Mouse (Mus musculus) forebrain, embryonic 11.5 days (tissue): ENCODE data around the gene Ezr. TPM values are rescaled to one million over a fixed set of nuclear protein-coding genes. Genes with fewer than 3 reads are reported as not detected.

Source experiments
- ATAC-seq: fragments of 200-750 bp; cut with Nextera tagmentation; replicated peaks from 2 replicates; pipeline ENCODE4 v1.8.0; 2017; ENCODE audit warnings: moderate TSS enrichment; ENCODE audit not compliant: low FRiP score
- DNase-seq: peaks from one replicate; pipeline ENCODE4 v3.0.0-alpha.2; 2017; ENCODE audit warnings: low spot score
- H3K27ac ChIP-seq: fragments of 300-500 bp; sonication (generic); 2 replicates; pipeline ENCODE4 v1.5.1; 2014; ENCODE audit warnings: low read depth, low read length
- H3K27me3 ChIP-seq: fragments of 300-500 bp; sonication (generic); 2 replicates; pipeline ENCODE4 v1.6.1; 2014; ENCODE audit warnings: mild to moderate bottlenecking, low read length, mixed read lengths; ENCODE audit not compliant: control insufficient read depth, insufficient read depth
- H3K36me3 ChIP-seq: fragments of 300-500 bp; sonication (generic); 2 replicates; pipeline ENCODE4 v1.6.1; 2014; ENCODE audit warnings: mild to moderate bottlenecking, low read length, moderate library complexity, mixed read lengths; ENCODE audit not compliant: control insufficient read depth, insufficient read depth
- H3K4me1 ChIP-seq: fragments of 300-500 bp; sonication (generic); replicated peaks from 2 replicates; pipeline ENCODE4 v1.6.1; 2014; ENCODE audit warnings: low read length, mixed read lengths; ENCODE audit not compliant: control insufficient read depth, insufficient read depth
- H3K4me2 ChIP-seq: fragments of 300-500 bp; sonication (generic); 2 replicates; pipeline ENCODE4 v1.6.1; 2014; ENCODE audit warnings: low read depth, mild to moderate bottlenecking, low read length, moderate library complexity, mixed read lengths; ENCODE audit not compliant: severe bottlenecking
- H3K4me3 ChIP-seq: fragments of 300-500 bp; sonication (generic); 2 replicates; pipeline ENCODE4 v1.5.1; 2014; ENCODE audit warnings: low read depth, low read length
- H3K9ac ChIP-seq: fragments of 300-500 bp; sonication (generic); 2 replicates; pipeline ENCODE4 v1.6.1; 2014; ENCODE audit warnings: low read length
- H3K9me3 ChIP-seq: fragments of 300-500 bp; sonication (generic); 2 replicates; pipeline ENCODE4 v1.6.1; 2016; ENCODE audit warnings: low read length, mixed read lengths; ENCODE audit not compliant: control insufficient read depth
- WGBS: fragments of 180-500 bp; shearing (Covaris S2); extraction: QIAGEN DNeasy Blood & Tissue Kit; methylation state at CpG from one replicate; pipeline ENCODE4 v1.1.7; 2014; 5-methylcytosine and 5-hydroxymethylcytosine counted together
- polyA plus RNA-seq: library from polyadenylated mRNA; unstranded; fragments of >200 nt; fragmentation: Nextera tagmentation; extraction: Ambion mirVana; gene quantifications from 2 replicates; pipeline ENCODE4 v1.2.1, GENCODE M21; 2014

The Ezr gene
- polyA plus RNA-seq, 1 experiment from 2014 or later, result 122 TPM

GRCm38 (mm10) chr17:6812851-6813191, 30.2 kb upstream of the Ezr start:
- H3K27me3 ChIP-seq, result no peaks in the 10 kb centered on the region
- no peak overlapping the region for H3K27ac ChIP-seq
- no peaks in the 10 kb centered on the region for H3K9me3 ChIP-seq
- 0 out of 2 replicates have a peak, but pooled peaks cover 3% of the 10 kb centered on the region for H3K4me1 ChIP-seq
- no peaks in the 10 kb centered on the region for H3K36me3 ChIP-seq
- H3K4me3 ChIP-seq, result no peak overlapping the region
- WGBS, result 8% methylated on average over 3 of the region's 3 CpGs
- DNase-seq (no peak), ATAC-seq (no peak)
- H3K4me2 ChIP-seq, result no peak overlapping the region
- H3K9ac ChIP-seq, result no peak overlapping the region

DNA sequence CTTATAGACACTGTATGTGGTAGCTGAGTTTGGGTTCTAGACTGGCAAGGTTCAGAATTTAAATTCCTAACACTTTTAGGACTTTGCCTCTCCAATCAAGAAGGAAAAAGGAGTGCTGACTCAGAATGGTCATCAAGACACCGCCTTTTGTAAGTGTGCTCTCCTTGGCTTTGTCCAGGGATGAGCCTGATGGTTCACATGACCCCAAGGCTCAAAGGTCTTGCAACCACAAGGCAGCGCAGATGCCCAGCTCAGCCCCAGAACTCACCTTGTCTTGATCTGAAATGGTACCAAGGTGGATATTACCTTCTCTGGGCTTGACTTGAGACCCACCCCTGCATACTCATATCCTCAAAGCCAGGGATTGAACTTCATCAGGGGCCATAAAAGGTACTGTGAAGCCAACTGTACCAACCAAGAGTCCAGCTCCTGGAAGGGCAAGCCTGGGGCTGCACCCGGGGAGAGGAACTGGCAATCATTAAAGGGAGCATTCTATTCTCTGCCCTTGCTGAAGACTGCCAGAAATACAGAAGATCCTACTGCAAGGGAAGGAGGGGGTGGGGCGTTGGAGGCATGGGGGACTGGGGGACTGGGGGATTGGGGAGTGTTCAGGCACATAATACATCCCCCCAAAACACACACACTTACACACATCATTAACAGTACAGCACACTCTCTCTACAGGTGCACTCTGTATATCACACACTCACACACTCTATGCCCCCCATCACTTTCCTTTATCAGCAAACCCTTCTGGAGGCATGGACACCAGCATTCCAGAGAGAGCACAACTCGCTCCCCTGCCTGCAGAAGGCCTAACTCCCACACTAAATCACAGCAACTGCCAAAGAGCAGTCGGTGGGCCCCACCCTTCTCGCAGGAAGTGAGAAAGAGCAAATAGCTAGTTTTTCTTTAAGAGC, 29.6 kb upstream of the Ezr start:
- H3K4me3 ChIP-seq, result no peak overlapping the region
- no peak for ATAC-seq
- no peaks in the 10 kb centered on the region for H3K9me3 ChIP-seq
- H3K36me3 ChIP-seq, result no peaks in the 10 kb centered on the region
- H3K9ac ChIP-seq, result no peak overlapping the region
- no peaks in the 10 kb centered on the region for H3K27me3 ChIP-seq
- no peak overlapping the region for H3K27ac ChIP-seq
- H3K4me2 ChIP-seq, result no peak overlapping the region
- 42% methylated on average over 7 of the region's 7 CpGs for WGBS
- 0 out of 2 replicates have a peak, but pooled peaks cover 3% of the 10 kb centered on the region for H3K4me1 ChIP-seq
- DNase-seq, result no peak

GRCm38 (mm10) chr17:6809331-6809730, 26.7 kb upstream of the Ezr start:
- DNase-seq (no peak), ATAC-seq (no peak)
- Histone ChIP-seq H3K36me3 (no peaks in the 10 kb centered on the region), H3K27ac (peak overlapping the region; percentile 43; the same call in 1 of the 2 replicates), H3K4me3 (no peak overlapping the region), H3K9me3 (no peaks in the 10 kb centered on the region), H3K4me1 (0 out of 2 replicates have a peak, but pooled peaks cover 3% of the 10 kb centered on the region), H3K9ac (no peak overlapping the region), H3K27me3 (no peaks in the 10 kb centered on the region), H3K4me2 (no peak overlapping the region)
- WGBS, result 77% methylated on average over 3 of the region's 3 CpGs

DNA sequence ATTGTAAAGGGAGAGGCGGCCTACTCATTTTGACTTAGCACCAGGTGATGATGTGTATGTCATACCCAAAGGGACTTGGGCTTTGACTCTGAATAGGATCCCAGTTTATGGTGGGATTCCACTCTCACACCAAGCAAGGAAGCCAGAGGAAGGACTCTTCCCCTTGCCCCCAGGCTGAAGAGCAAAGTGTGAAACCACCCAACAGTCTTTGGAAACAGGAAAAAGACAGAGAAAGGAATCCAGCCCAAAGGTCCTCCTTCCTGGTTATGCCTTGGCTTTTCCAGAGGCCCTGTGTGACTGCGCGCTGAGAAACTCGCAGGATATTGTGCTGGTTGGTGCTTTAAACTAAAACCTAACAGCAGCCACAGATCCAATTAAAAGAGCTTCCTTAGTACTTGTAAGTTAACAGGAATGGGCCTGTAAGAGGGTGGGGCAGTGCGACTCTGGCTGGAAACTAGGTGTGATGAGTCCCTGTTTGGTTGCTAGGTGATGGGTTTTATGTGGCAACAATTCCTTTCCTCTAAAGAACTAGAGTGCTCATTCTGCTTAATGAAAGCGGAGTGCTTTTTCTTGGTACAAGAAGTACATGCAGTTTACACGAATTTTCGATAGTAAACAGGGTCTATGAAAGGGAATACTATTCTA, 26.1 kb upstream of the Ezr start:
- no peaks in the 10 kb centered on the region for H3K27me3 ChIP-seq
- H3K4me1 ChIP-seq, result 0 out of 2 replicates have a peak, but pooled peaks cover 3% of the 10 kb centered on the region
- H3K36me3 ChIP-seq, result no peaks in the 10 kb centered on the region
- no peak overlapping the region for H3K4me3 ChIP-seq
- 68% methylated on average over 8 of the region's 8 CpGs for WGBS
- no peak overlapping the region for H3K9ac ChIP-seq
- DNase-seq (no peak), ATAC-seq (no peak)
- H3K4me2 ChIP-seq, result no peak overlapping the region
- 0 out of 2 replicates have a peak overlapping the region, but pooled peaks have one; percentile 43 for H3K27ac ChIP-seq
- H3K9me3 ChIP-seq, result no peaks in the 10 kb centered on the region

DNA sequence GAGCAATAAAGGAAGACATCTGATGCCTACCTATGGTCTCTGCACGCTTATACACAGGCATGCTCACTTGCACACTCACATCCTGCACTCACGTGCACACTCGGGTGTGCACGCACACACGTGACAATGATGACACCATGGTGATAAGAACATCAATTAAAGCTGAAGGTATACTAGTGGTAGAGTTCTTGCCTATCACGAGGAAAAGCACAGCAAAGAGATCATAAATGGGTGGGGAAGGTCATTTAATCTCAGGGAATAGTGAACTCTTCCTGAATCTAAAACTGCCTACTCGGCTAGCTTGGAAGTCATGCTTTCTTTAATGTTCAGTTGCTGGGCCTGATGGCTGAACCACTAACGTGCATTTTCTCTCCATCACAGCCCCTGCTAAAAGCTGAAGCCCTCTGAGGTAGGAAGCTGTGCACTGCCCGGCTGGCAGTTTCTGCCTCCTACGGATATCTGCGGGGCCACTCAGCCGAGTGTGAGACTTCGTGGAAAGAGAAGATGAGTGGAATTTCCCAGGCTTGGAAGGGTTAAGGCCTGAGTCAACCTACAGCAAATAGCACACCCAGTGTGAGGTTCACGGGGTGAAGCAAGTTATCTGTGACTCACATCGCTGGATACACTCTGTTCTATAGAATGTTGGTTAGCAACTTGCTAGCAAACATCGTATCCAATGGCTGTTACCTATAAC, 25.4 kb upstream of the Ezr start:
- H3K27ac ChIP-seq, result no peak overlapping the region
- WGBS, result 90% methylated on average over 16 of the region's 16 CpGs
- 0 out of 2 replicates have a peak, but pooled peaks cover 3% of the 10 kb centered on the region for H3K4me1 ChIP-seq
- no peak overlapping the region for H3K4me2 ChIP-seq
- DNase-seq, result no peak
- H3K27me3 ChIP-seq, result no peaks in the 10 kb centered on the region
- no peak overlapping the region for H3K9ac ChIP-seq
- no peak overlapping the region for H3K4me3 ChIP-seq
- no peaks in the 10 kb centered on the region for H3K9me3 ChIP-seq
- H3K36me3 ChIP-seq, result no peaks in the 10 kb centered on the region
- no peak for ATAC-seq

GRCm38 (mm10) chr17:6804853-6805543, 22.4 kb upstream of the Ezr start:
- Histone ChIP-seq H3K9ac (no peak overlapping the region), H3K9me3 (peaks cover 6% of the 10 kb centered on the region; the same call in 1 of the 2 replicates), H3K4me3 (no peak overlapping the region), H3K36me3 (no peaks in the 10 kb centered on the region), H3K27ac (no peak overlapping the region), H3K4me2 (no peak overlapping the region), H3K27me3 (no peaks in the 10 kb centered on the region), H3K4me1 (no peaks in the 10 kb centered on the region)
- DNase-seq (no peak), ATAC-seq (no peak)
- WGBS, result 85% methylated on average over 6 of the region's 6 CpGs

DNA sequence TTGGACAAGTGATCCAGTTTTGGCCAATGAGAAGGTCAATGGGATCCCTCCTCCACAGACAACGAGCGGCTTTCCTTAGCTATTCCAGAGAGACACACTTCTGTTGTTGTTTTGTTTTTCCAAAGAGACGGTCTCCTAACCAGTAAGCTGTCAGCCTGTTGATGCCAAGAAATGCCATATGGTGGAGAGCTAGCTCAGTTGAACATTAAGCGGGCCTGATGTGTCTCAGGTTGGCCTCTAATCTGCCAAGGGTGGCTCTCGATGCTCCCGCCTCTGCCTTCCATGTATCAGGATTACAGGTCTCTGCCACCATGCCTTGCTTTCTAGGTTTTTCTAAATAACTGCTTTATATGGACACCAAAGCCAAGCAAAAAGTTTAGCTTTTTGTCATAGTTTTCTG, 21.5 kb upstream of the Ezr start:
- Histone ChIP-seq H3K9me3 (peaks cover 6% of the 10 kb centered on the region; the same call in 1 of the 2 replicates), H3K4me1 (no peaks in the 10 kb centered on the region), H3K4me2 (no peak overlapping the region), H3K27ac (no peak overlapping the region), H3K36me3 (no peaks in the 10 kb centered on the region), H3K9ac (no peak overlapping the region), H3K27me3 (no peaks in the 10 kb centered on the region), H3K4me3 (no peak overlapping the region)
- ATAC-seq (no peak), DNase-seq (no peak)
- WGBS, result 96% methylated on average over 6 of the region's 6 CpGs

DNA sequence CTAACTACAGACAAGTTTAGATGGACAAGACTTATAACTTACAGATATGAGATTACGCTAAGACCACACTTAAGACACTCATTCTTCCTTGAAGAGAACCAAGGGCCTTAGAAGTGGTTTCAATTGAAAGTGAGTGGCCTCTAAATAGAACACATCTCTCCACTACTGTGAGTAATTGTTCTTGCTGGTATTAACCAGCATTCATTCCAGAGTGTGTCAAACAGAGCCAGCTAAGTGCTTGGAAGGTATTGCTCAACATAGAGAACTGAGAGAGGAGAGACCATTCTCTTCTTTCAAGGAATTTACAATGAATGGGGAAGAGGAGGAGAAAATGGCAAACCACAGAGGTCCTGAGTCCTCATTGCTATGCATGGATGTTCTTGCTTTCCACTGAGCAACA, 21.0 kb upstream of the Ezr start:
- 97% methylated on average over 1 of the region's 1 CpGs for WGBS
- no peak overlapping the region for H3K9ac ChIP-seq
- no peak for ATAC-seq

More for the DNA sequence above, 21.0 kb upstream of the Ezr start:
- H3K9me3 ChIP-seq, result peaks cover 6% of the 10 kb centered on the region; the same call in 1 of the 2 replicates
- H3K4me1 ChIP-seq, result no peaks in the 10 kb centered on the region
- H3K4me3 ChIP-seq, result no peak overlapping the region
- DNase-seq, result no peak
- no peaks in the 10 kb centered on the region for H3K36me3 ChIP-seq
- H3K27me3 ChIP-seq, result no peaks in the 10 kb centered on the region
- H3K27ac ChIP-seq, result no peak overlapping the region
- H3K4me2 ChIP-seq, result no peak overlapping the region
